Mouse (Mus musculus) spleen, adult 2 months (tissue): ENCODE data around the gene Tmem213. TPM values are rescaled to one million over a fixed set of nuclear protein-coding genes. Genes with fewer than 3 reads are reported as not detected.

Source experiments
- DNase-seq, 2 experiments: peaks; one replicate each; pipeline versions ENCODE4 v3.0.0 to v3.0.0-alpha.2; 2012 to 2021; ENCODE audit warnings: low spot score in 2 of 2, low read depth in 1 of 2
- H3K27ac ChIP-seq: fragments of 200-500 bp; 2 replicates; pipeline ENCODE4 v1.5.1; 2012; ENCODE audit warnings: low read length, inconsistent platforms; ENCODE audit not compliant: insufficient read depth
- H3K27me3 ChIP-seq: fragments of 200-500 bp; 2 replicates; pipeline ENCODE4 v1.6.1; 2012; ENCODE audit warnings: mild to moderate bottlenecking, moderate library complexity, low read length, inconsistent platforms; ENCODE audit not compliant: control insufficient read depth, insufficient read depth
- H3K36me3 ChIP-seq: fragments of 200-500 bp; 2 replicates; pipeline ENCODE4 v1.6.1; 2012; ENCODE audit warnings: mild to moderate bottlenecking, low read length, inconsistent platforms; ENCODE audit not compliant: control insufficient read depth, insufficient read depth
- H3K4me1 ChIP-seq: fragments of 200-500 bp; 2 replicates; pipeline ENCODE4 v1.6.1; 2011; ENCODE audit warnings: inconsistent platforms; ENCODE audit not compliant: control insufficient read depth, insufficient read depth, insufficient read length
- H3K4me3 ChIP-seq: fragments of 200-500 bp; 2 replicates; pipeline ENCODE4 v1.5.1; 2011; ENCODE audit warnings: mild to moderate bottlenecking, inconsistent platforms; ENCODE audit not compliant: insufficient read depth, insufficient read length; ENCODE audit errors: extremely low read depth
- CTCF ChIP-seq: fragments of 200-500 bp; IDR thresholded peaks from 2 replicates; pipeline ENCODE4 v1.5.1; 2011; ENCODE audit warnings: mild to moderate bottlenecking, inconsistent platforms; ENCODE audit not compliant: insufficient read depth, insufficient read length, insufficient replicate concordance; ENCODE audit errors: extremely low read depth
- POLR2A ChIP-seq: fragments of 200-500 bp; IDR thresholded peaks from 2 replicates; pipeline ENCODE4 v1.6.1; 2011; ENCODE audit warnings: low read depth, low read length, inconsistent platforms
- WGBS: fragments of 180-500 bp; shearing (Covaris S2); methylation state at CpG from one replicate; pipeline ENCODE4 v1.1.7; 2018; 5-methylcytosine and 5-hydroxymethylcytosine counted together
- polyA plus RNA-seq: library from polyadenylated mRNA; depleted of rRNA; stranded (reverse); fragments of >200 nt; gene quantifications from 2 replicates; pipeline ENCODE4 v1.2.3, GENCODE M21; 2012

The Tmem213 gene
- polyA plus RNA-seq, 1 experiment = not detected

- 66% methylated on average over 5 of the region's 5 CpGs for WGBS
- Histone ChIP-seq H3K4me1 (no peaks in the 10 kb centered on the region), H3K27ac (no peak overlapping the region), H3K4me3 (no peak overlapping the region), H3K27me3 (no peaks in the 10 kb centered on the region), H3K36me3 (no peaks in the 10 kb centered on the region)
- DNase-seq = no peak
- TF ChIP-seq POLR2A (no peak), CTCF (no peak)
These were observed 12.1 kb upstream of the Tmem213 start for GRCm38 (mm10) chr6:38096961-38097370.

- Histone ChIP-seq H3K27ac (no peak overlapping the region), H3K4me1 (no peaks in the 10 kb centered on the region), H3K4me3 (no peak overlapping the region), H3K27me3 (no peaks in the 10 kb centered on the region), H3K36me3 (no peaks in the 10 kb centered on the region)
- WGBS = 89% methylated on average over 7 of the region's 7 CpGs
- no peak for DNase-seq
- TF ChIP-seq CTCF = no peak
- no peak for TF ChIP-seq POLR2A
These were observed 6.7 kb upstream of the Tmem213 start for GRCm38 (mm10) chr6:38102216-38102795.

GRCm38 (mm10) chr6:38103775-38104174 is 5.3 kb upstream of the Tmem213 start:
- no peak for DNase-seq
- H3K27ac ChIP-seq = no peak overlapping the region
- H3K27me3 ChIP-seq = no peaks in the 10 kb centered on the region
- H3K36me3 ChIP-seq = no peaks in the 10 kb centered on the region
- TF ChIP-seq CTCF (no peak), POLR2A (no peak)
- H3K4me3 ChIP-seq = no peak overlapping the region
- no peaks in the 10 kb centered on the region for H3K4me1 ChIP-seq
- WGBS = 73% methylated on average over 6 of the region's 6 CpGs

GRCm38 (mm10) chr6:38105924-38106323 is 3.1 kb upstream of the Tmem213 start:
- Histone ChIP-seq H3K27me3 (no peaks in the 10 kb centered on the region), H3K27ac (no peak overlapping the region), H3K36me3 (no peaks in the 10 kb centered on the region), H3K4me1 (no peaks in the 10 kb centered on the region), H3K4me3 (no peak overlapping the region)
- WGBS = 87% methylated on average over 9 of the region's 9 CpGs
- no peak for DNase-seq
- TF ChIP-seq CTCF (no peak), POLR2A (no peak)

GRCm38 (mm10) chr6:38108449-38108848 is 606 bp upstream of the Tmem213 start:
- no peak overlapping the region for H3K4me3 ChIP-seq
- no peak overlapping the region for H3K27ac ChIP-seq
- TF ChIP-seq CTCF (no peak), POLR2A (no peak)
- H3K36me3 ChIP-seq = no peaks in the 10 kb centered on the region
- H3K4me1 ChIP-seq = no peaks in the 10 kb centered on the region
- WGBS = 93% methylated on average over 5 of the region's 5 CpGs
- no peaks in the 10 kb centered on the region for H3K27me3 ChIP-seq
- DNase-seq = no peak

GRCm38 (mm10) chr6:38109871-38110270 is 816 bp downstream of the Tmem213 start:
- no peak for TF ChIP-seq CTCF
- TF ChIP-seq POLR2A = no peak
- Histone ChIP-seq H3K4me3 (no peak overlapping the region), H3K27ac (no peak overlapping the region), H3K36me3 (no peaks in the 10 kb centered on the region), H3K27me3 (no peaks in the 10 kb centered on the region), H3K4me1 (no peaks in the 10 kb centered on the region)
- DNase-seq = no peak
- WGBS = 43% methylated on average over 9 of the region's 9 CpGs

- 79% methylated on average over 9 of the region's 9 CpGs for WGBS
- no peak overlapping the region for H3K27ac ChIP-seq
- no peaks in the 10 kb centered on the region for H3K27me3 ChIP-seq
- TF ChIP-seq CTCF = no peak
- TF ChIP-seq POLR2A = no peak
- H3K4me3 ChIP-seq = no peak overlapping the region
- DNase-seq = no peak
- no peaks in the 10 kb centered on the region for H3K4me1 ChIP-seq
- H3K36me3 ChIP-seq = no peaks in the 10 kb centered on the region
These were observed 1.8 kb downstream of the Tmem213 start for GRCm38 (mm10) chr6:38110859-38111258.
